Mouse (Mus musculus): ENCODE measurements around the gene Phf19.

Phf19 gene

DNA sequence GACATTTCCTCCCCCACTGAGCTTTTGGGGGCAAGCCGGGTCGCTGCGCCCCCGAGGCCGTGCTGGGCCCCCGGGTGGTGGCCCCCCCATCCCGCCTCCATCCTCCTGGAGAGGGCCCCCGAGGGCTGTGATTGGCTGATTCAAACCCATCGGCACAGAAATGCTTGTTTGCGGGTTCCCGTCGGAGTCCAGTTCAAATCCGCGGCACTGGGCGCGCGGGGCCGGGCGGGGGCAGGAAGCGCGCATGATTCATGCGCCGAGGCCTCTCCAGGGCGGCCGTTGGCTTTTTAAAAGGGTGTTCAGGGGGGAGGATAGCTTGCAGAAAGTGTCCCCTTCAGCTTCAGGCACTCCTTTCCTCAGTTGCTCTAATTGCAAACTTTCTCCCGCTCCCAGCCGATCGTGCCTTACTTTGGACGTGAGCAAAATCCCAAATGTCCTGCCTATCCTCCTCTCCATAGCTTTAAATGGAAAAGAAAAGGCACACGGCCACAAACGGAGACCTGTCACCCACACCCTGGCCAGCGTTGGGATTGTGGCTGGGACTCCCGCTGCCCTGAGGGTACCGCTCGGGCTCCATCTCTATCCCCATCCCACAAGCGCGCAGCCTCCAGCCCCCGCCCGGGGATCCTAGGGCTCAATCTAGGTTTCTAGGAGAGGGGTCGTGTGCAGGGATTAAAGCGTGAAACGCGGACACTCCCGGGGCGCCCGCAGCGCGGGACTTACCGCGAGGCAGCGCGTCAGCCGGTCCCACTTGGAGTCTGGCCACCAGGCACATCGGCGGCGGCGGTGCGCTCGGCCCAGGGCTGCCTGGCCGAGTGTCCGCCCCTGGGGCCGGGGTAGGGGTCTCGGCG lies at the start of gene Phf19:
Gene Phf19 (minus strand): TSS at position 809 of the 851 bp plus-strand sequence.
- DNase-seq (ENCODE audit: extremely low read depth, low read depth), result peak; percentile 40

DNA sequence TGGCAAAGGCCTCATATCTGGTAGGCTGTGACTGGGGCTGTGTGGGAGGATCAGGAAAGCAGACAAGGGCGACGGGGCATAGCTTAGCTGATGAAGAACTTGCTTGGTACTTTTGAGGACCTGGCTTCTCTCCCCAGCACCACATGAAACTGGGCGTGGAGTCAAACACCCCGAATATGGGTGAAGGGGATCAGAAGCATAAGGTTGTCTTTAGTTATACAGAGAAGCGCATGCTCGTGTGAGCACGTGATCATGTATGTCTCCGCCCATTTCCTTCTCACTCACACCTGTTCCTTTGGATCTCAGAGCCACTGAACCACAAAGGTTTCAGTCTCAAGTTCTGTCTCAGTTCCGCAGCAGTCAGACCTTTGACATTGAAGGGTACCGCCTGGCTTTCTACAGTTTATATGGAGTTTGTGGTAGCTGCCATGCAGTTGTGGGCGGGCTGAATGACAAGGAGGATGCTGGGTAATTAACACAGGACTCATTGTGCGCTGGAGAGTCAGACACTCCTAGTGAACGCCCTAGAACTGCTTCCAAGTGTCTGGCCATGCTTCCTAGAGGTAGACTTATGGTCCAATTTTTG lies 49.6 kb upstream of the Phf19 start:
- no peak for DNase-seq (ENCODE audit: extremely low read depth, low read depth)

DNA sequence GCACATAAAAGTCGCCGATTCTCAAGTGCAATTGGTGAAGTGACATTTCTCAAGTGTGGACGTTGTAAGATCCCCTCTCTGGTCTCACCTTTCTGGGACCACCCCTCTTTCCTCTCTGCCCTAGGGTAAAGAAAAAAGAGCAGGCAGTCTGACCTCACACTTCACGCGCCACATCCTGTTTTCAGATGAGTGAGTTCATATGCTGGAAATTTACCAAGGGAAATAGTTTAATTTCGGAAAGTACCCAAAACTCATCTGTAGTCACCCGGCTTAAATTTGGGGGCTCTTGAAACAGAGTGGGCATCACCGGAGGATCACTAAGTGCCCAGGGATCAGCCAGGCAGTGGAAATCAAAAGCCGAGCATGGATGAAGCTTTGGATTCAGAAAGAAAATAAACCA lies 49.1 kb upstream of the Phf19 start:
- no peak for DNase-seq (ENCODE audit: extremely low read depth, low read depth)

DNA sequence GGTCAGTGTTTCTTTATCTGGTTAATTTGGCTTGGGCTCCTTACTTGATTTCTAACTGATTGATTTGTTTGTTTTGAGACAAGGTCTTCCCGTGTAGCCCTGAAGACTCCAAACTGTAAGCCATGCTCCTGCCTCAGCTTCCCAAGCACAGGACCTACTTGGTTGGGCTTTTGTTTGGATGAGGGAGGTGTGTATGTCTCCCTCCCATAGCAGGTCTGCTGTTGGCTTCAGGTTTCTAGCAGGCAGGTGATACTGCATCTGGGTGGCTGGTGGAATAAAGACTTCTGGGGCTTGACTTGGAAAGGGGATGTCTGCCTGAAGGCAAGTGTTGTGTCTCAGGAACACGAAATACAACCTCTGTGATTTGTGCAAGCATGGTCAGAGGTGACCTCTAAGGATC lies 48.4 kb upstream of the Phf19 start:
- no peak for DNase-seq (ENCODE audit: extremely low read depth, low read depth)

DNA sequence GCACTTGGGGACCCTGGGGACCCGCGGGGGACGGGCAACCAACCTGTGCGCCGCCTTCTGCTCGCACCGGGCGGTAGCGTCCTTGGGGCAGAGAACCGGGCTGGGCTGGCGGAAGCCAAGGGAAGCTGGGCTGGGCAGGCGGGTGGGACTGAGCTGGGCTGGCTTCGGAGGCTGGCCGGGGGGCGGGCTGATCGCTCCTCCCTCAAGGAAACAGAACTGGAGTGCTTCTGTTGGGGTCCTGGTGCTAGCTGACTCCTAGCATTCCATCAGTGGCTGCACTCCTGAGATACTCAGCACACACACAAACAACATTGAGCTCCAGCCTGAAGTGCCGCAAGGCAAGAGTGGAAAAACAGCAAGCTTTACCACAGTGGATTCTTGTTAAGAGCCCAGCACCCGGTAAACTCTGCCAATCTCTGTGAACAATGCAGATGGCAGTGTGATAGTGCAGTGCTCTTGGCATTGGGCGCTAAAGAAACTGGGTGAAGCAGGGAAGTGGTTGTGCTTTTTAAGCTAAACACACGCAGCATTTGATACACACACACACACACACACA lies 47.7 kb upstream of the Phf19 start, which contains the start of gene Traf1:
Gene Traf1 (minus strand): TSS at position 292 of the 556 bp plus-strand sequence.
- no peak for DNase-seq (ENCODE audit: extremely low read depth, low read depth)

GRCm38 (mm10) chr2:34960966-34961365 lies 47.1 kb upstream of the Phf19 start:
- DNase-seq (ENCODE audit: extremely low read depth, low read depth), result no peak

DNA sequence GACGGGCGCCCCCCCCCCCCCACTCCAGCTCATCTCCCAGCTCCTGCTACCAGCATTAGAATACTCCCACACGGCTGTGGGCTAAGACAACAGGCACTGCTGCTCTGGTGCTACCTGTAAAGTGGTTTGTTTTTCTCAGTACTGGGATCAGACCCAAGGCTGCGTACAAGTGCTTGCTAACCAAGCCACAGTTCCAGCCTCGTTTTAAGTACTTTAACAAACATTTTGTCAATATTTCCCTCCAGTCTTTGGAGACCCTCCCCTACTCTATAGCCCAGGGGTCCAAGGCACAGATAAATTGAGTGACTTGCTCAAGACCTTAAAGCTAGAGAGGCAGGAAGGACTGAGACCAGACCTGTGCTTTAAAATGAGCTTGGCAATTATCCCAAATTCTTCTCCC lies 46.6 kb upstream of the Phf19 start:
- no peak for DNase-seq (ENCODE audit: extremely low read depth, low read depth)

- DNase-seq (ENCODE audit: extremely low read depth, low read depth), result no peak
These were observed 44.8 kb upstream of the Phf19 start for GRCm38 (mm10) chr2:34958582-34958981.

DNA sequence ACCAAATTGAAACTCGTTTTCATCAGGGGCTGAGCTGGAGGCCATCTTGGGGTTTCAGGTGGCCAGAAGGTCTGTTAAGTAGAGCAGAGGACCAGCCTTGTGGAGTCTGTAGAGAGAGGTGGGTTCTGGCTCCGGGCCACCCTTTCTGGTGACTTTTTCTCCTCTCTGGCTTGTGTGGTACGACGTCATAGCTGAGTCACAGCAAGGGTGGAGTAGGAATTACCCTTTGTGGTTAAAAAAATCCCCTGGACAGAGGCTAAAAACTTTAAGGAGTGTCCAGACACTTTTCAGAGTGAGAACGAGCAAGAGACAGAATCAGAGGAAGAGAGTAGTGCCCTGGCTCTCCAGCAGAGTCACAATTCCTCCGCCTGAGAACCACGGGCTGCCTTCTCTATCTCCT lies 44.2 kb upstream of the Phf19 start:
- no peak for DNase-seq (ENCODE audit: extremely low read depth, low read depth)

DNA sequence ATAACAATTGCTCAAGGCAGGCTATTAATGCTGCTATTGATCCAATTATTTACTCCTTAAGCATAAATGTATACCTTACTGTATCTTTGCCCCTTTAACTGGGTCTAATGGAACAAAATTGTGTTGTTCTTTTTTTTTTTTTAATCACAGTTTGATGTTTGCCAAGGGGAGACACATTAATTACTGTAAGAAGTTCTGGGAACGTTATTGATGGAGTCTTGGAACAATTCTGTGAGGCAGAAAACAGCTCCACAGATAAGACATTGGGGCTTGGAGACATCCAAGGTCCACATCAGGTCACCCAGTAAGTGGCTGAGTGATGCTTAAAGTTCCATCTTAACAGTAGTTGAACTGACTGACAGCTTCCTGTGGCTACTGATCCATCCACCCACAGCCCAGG lies 43.6 kb upstream of the Phf19 start:
- DNase-seq (ENCODE audit: extremely low read depth, low read depth), result no peak

GRCm38 (mm10) chr2:34956941-34957340 lies 43.1 kb upstream of the Phf19 start:
- DNase-seq (ENCODE audit: extremely low read depth, low read depth), result no peak

GRCm38 (mm10) chr2:34954344-34954743 lies 40.5 kb upstream of the Phf19 start:
- no peak for DNase-seq (ENCODE audit: extremely low read depth, low read depth)

DNA sequence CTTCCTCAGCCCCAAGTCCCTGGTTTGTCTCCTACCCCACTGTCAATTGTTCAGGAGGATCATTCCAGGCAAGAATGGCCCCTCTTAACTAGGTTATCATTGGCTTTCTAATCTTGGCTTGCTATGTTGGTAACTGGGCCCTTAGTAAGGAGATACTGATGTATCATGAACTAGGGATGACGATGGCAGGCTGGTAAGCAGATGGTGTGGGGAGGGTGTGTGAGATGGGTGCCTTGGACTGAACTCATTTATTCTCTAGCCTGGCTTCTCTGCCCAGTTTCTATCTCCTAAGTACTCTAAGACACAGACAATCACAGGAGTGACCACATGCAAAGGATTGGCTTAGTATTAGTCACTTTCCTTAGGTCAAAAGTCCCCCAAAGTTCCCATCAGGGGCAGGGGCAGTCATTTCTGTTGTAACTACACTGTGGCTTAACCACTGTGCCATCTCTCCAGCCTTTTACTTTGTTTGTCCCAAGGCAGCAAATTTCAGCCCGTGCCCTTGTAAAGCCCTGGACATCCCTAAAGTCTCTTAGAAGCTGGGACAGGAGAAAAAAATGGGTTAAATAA lies 39.8 kb upstream of the Phf19 start:
- DNase-seq (ENCODE audit: extremely low read depth, low read depth), result no peak

DNA sequence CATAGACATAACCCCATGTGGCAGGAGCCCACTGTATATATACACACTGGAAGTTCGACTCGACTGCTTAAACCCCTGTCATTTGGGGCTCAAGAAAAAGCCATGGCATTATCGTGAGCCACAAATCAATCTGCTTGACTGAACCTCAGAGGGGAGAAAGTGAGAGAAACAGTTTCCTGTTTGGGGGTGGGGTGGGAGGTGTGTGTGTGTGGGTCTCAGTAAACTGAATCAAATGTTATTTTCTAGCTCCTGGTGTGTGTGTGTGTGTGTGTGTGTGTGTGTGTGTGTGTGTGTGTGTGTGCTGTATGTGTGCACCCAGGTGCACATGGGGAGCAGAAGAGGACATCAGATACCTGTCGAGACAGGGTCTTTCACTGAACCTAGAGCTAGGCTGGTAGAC lies 39.2 kb upstream of the Phf19 start:
- no peak for DNase-seq (ENCODE audit: extremely low read depth, low read depth)

DNA sequence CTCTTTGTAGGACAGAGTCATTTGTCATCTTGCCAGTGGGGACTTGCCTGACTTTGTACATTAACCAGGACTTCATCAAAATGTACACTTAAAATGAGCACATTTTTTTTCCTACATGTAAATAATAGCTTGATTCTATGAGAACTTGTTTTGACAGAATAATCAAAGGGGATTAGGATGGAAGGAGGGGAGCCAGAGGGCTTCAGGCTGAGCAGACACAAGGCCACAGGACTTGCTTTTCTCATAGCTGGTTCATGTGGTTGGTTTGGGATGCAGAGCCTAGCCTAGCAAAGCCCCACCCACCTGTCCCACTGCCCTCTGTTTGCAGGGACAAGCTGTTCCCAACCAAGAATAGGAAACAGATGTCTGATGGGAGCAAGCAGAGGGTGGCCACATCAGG lies 37.6 kb upstream of the Phf19 start:
- DNase-seq (ENCODE audit: extremely low read depth, low read depth), result no peak

DNA sequence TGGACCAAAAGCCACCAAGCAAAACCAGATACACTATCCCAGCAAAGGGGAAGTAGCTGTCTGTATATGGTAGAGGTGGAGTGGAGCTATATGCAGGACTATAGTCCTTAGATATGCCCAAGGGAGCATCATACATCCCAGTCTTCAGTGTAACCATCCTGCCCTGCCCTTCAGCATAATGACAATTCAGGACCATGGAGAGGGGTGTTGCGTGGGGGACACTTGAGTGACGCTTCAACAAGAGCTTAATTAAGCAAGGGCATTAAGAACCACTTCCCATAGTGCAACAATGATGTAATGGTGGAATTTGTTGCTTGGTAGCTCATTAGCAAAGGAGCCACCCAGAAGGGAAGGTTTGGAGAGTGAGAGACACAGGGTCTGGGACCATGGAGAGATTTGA lies 34.8 kb upstream of the Phf19 start:
- no peak for DNase-seq (ENCODE audit: extremely low read depth, low read depth)

GRCm38 (mm10) chr2:34946046-34946445 lies 32.2 kb upstream of the Phf19 start:
- no peak for DNase-seq (ENCODE audit: extremely low read depth, low read depth)

DNA sequence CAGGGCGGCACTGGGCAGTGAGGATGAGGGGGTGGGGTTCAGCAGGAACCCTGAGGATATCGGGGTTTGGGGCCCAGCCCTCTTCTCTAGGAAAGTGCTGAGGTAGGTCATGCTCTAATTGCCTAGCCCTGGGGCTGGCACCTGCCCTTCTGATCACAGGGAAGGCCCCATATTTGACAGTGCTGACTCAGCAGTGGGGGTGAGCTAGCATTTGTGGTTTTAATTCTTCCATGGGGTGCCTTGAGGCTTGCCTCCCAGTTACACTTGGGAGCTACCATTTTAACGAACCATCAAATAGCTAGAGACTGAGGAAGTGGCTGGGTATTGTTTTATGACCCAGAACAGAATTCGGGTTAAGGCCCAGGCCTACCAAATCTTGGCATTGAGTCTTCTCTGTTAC lies 31.8 kb upstream of the Phf19 start:
- DNase-seq (ENCODE audit: extremely low read depth, low read depth), result no peak

DNA sequence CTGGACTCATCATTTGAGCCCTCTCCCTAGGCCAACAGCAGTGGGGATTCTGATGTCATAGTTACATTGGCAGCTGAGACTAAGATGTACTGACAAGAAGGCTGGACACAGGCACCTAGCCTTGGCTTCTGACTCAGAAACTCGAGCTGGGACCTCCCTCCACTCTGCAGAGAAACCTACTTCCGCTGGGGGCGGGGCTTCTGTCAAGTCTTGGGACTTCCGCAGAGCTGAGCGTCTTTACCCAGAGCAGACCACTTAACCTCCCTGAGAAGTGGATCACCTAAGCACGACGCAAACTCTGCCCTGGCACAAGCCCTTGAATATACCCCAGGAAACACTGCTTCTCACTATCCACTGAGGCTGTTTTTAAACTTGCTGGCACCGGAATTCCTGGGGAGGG lies 30.9 kb upstream of the Phf19 start:
- DNase-seq (ENCODE audit: extremely low read depth, low read depth), result peak; percentile 41

GRCm38 (mm10) chr2:34943556-34944120 lies 29.8 kb upstream of the Phf19 start:
- DNase-seq (ENCODE audit: extremely low read depth, low read depth), result no peak

GRCm38 (mm10) chr2:34941061-34941675 lies 27.3 kb upstream of the Phf19 start:
- DNase-seq (ENCODE audit: extremely low read depth, low read depth), result no peak

DNA sequence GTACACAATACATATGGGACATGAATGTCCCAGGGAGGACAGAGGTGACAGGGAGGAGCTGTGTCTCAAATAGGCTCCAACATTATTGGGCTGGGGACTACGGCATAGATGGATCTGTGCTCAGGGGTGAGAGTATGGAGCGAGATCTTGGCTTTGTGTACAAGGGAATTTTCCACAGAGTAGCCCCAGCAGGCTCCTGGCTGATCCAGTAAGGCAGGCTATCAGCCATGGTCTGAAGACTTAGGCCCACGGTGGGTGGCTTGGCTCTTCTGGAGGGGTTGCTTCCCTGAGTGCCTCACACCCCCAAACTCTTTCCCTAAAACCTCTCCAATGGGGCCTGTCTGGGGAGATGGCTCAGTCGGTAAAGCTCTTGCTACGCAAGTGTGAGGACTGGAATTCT lies 26.4 kb upstream of the Phf19 start:
- no peak for DNase-seq (ENCODE audit: extremely low read depth, low read depth)
